15 mouse cellular contexts compared by ENCODE assay signal in the genomic region with DNA sequence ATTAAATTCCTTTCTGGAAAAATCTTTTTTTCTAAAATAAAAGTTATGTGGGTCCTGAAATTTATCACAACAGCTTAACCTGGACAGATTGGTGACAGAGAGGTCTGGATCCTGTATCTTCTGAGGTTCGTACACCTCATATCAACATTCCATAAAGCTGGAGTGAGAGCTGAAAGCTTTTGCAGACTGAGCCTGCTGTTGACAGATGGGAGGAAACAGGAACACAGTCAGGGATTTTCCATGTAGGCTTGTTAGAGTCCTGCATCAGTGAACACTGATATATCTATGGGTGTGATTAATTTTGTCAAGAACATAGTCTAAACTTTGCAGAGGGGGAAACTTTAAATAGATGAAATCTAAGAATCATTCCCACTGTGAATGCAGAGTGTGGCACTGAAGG.
"Had no signal": no experiment of that assay in that cellular context is flagged by ENCODE, and none has a peak within 500 bp of the region (broad histone marks: within the 10 kb centered on the region; RNA-seq: fewer than 3 reads in every experiment).

No protein-coding gene starts in this region.

- H3K9ac ChIP-seq: liver, embryonic 12.5 days; liver, embryonic 15.5 days; lung, embryonic 15.5 days had no signal

- H3K27ac ChIP-seq: left cerebral cortex, adult 2 months; liver, embryonic 12.5 days; liver, embryonic 15.5 days; lung, embryonic 15.5 days had no signal

- H3K36me3 ChIP-seq: liver, embryonic 12.5 days; liver, embryonic 15.5 days; lung, embryonic 15.5 days had no signal

- H3K4me2 ChIP-seq: liver, embryonic 12.5 days; liver, embryonic 15.5 days; lung, embryonic 15.5 days; midbrain, embryonic 11.5 days had no signal

- H3K4me1 ChIP-seq: liver, embryonic 12.5 days; liver, embryonic 15.5 days; lung, embryonic 15.5 days had no signal

- H3K27me3 ChIP-seq: liver, embryonic 12.5 days; liver, embryonic 15.5 days; lung, embryonic 15.5 days; megakaryocyte, embryonic 14.5 days had no signal

- H3K9me3 ChIP-seq: liver, embryonic 12.5 days; liver, embryonic 15.5 days; lung, embryonic 15.5 days; megakaryocyte, embryonic 14.5 days had no signal

- ATAC-seq: liver, embryonic 12.5 days had no signal

- H3K4me3 ChIP-seq: left cerebral cortex, adult 2 months; liver, embryonic 12.5 days; liver, embryonic 15.5 days; lung, embryonic 15.5 days; megakaryocyte, embryonic 14.5 days had no signal

- DNase-seq: kidney, postnatal 10 days; kidney, postnatal 36 days; layer of hippocampus, postnatal 36 days; lung, adult 18-20 months; lung, postnatal 10 days; lung, postnatal 36 days; midbrain, embryonic 14.5 days; thymus, adult 18-20 months; thymus, postnatal 36 days had no signal
